Mouse (Mus musculus) C2C12 (cell line): Measurements from ENCODE around the gene Cdk14.

Experiments used
- CEBPB ChIP-seq: IDR thresholded peaks from one replicate; pipeline ENCODE4 v1.6.1; 2011; ENCODE audit warnings: low read depth, mild to moderate bottlenecking, control low read depth, moderate library complexity
- CTCF ChIP-seq: IDR thresholded peaks from one replicate; pipeline ENCODE4 v1.5.1; 2011; ENCODE audit not compliant: control insufficient read depth, insufficient read depth, insufficient read length
- MAX ChIP-seq: IDR thresholded peaks from one replicate; pipeline ENCODE4 v1.6.1; 2011; ENCODE audit warnings: mild to moderate bottlenecking, control low read depth
- USF1 ChIP-seq: IDR thresholded peaks from one replicate; pipeline ENCODE4 v1.6.1; 2011; ENCODE audit warnings: low read depth, mild to moderate bottlenecking, control low read depth, moderate library complexity

DNA sequence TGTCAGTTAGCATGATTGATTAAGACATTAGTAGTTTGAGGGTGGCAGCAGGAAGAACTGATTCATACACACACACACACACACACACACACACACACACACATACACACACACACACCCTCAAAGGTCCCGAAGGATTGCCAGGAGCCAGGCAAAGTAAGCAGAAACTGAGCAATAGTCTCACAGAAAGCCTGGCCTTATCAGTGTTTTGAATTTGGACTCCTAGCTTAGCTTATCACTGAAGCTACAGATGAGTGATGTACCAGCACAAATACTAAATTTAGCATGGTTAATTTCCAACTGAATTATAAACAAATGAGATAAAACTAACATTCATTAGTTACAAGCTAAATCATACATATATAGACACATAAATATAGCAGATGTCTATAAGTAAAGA, 230.5 kb downstream of the Cdk14 start:
- no peak for TF ChIP-seq MAX
- no peak for TF ChIP-seq CTCF
- TF ChIP-seq USF1: no peak
- TF ChIP-seq CEBPB: no peak
